Mouse (Mus musculus) bone marrow macrophage, adult 2 months (primary cell): ENCODE data around the gene 4930556J24Rik.

ENCODE experiments used
- CTCF ChIP-seq: IDR thresholded peaks from 2 replicates; pipeline ENCODE4 v1.5.1; 2012; ENCODE audit warnings: low read depth, mild to moderate bottlenecking, low read length, moderate library complexity
- POLR2A ChIP-seq: IDR thresholded peaks from 2 replicates; pipeline ENCODE4 v1.6.1; 2012; ENCODE audit warnings: mild to moderate bottlenecking, low read depth, low read length, borderline replicate concordance

- TF ChIP-seq POLR2A (no peak), CTCF (no peak)
Observed at GRCm38 (mm10) chr11:3963155-3963554, 13.4 kb downstream of the 4930556J24Rik start.
